Mouse (Mus musculus): ENCODE measurements around the gene Runx3.

Gene Runx3

DNA sequence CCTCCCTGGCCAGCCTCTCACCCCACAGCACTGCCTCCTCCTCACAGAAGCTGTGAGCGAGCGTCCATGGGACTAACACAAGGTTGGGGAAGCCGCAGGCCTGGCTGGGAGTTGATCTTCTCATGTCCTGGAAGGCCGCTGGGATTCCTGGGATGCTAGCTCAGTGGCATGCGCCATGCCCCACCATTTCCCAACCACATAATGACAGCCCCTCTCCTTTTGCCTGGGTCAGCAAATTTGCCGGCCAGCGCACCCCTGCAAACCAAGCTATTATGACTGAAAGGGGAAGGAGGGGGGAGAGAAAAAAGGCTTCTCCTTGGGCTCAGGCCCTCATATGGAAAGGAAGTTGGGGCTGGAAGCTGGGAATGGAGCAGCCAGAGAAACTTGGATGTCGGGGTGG is 6.8 kb upstream of the Runx3 start:
- DNase-seq (ENCODE audit: low read depth, low spot score) = no peak

DNA sequence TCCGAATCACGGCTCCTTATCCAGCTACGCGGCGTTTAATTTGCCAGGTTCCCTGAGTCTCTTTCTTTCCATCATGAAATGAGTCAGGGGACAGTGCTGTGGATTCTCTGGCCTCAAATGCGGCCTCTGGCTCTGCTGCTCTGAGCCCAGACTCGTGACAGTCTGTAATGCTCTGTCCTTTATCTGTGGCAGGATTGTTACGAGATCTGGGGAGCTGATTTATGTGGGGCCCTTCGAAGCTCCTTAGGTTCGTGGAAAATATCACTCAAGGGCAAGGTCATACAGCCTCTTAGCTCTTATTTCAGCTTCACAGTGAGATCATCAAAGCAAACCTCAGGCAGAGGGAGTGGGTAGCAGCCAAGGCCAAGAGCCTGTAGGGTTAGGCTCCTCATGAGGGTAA is 6.2 kb upstream of the Runx3 start:
- no peak for DNase-seq (ENCODE audit: low read depth, low spot score)

DNA sequence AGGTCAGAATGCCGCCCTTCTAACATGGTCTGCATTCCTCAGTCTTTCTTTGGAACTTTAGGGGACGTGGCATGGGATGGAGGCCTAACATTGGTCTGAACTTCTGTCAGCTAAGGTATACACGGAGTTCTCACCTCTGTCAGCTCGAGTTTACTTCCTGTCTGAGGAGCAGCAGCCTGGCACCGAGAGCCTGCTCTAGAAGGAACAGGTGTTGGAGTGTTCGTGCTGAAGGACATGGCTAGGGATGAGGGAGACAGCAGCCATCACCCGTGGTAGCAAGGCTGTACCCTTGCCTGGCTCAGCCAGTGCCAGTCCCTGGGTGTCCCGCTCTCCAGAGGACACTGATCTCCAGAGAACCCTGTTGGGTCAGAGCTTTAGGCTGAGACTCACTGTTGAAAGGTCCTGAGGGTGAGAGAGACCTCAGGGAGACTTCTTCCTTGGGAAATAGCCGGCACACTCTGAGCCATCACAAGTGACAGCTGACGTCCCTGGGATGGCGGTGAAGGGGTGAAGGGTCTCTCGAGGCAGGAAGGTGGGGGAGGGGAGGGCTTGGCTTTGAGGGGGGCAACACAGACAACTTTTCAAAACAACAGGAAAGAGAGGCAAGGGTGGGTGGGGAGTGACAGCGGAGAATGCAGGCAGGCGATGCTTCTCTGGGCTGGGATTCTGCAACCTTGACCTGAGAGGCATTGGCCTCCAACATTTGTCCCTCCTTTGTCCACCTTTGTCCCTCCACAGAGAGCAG is 4.9 kb upstream of the Runx3 start:
- no peak for DNase-seq (ENCODE audit: low read depth, low spot score)

DNA sequence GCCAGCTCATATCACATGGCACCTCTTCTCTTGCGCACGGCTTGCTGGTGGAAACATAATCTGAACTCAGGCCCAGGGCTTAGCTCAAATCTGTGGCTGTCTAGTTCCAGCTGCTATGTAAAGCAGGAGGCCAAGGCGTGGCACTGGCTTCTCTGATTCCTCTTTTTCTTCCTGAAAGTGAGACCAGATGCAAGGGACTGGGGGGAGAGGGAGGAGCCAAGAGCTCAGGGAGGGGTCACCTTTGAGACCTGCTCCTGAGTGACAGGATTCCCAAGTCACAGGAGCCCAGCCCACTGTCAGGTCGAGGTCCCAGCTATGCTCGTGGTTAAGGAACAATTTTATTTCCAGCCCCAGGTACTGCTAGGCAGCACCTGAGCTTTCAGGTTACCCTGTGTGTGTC is 4.1 kb upstream of the Runx3 start:
- no peak for DNase-seq (ENCODE audit: low read depth, low spot score)

DNA sequence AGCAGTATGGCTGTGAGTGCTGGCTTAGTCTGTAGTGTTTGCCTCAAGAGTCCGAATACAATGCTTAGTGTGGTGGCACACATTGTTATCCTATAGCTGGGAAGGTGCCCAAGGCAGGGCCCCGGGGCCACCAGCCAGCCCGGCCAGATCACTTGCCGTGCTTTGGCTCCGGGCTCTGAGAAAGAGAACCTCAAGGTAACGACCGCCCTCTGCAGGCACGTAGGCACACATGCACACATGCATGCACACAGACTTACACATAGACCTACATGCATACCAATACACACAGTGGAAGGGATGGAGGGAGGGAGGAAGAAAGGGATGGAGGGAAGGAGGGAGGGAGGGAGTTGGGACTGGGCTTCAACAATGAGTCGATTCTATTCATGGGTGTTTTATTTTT is 2.6 kb upstream of the Runx3 start:
- DNase-seq (ENCODE audit: low read depth, low spot score) = no peak

DNA sequence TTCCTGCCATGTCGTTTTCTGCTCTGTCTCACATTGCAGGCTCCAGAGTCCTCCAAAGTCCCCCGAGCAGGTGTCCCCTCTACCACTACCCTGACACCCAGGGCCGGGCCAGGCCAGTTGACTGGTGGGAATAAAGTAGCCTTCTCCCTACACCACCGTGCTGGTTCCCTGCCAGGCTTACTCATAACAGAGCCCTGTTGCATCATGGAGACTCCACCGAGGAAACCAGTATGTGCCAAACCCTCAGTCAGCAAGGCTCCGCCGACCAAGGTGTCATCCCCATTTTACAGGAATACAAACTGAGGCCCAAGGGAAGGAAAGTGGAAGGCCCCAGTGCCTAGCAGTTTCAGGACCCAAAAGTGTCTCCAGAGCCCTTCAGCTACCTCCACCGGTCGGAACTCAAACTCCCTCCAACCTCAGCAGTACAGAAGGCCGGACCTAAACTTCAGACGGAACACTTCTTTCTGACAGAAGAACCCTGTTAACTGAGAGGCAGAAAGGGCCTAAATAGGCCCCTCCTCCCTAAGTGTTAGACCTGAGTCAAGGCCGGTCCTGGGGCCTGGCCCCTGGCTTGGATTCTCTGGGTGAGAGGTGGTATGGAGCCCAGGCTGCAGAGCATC is 1.5 kb upstream of the Runx3 start:
- DNase-seq (ENCODE audit: low read depth, low spot score) = no peak

DNA sequence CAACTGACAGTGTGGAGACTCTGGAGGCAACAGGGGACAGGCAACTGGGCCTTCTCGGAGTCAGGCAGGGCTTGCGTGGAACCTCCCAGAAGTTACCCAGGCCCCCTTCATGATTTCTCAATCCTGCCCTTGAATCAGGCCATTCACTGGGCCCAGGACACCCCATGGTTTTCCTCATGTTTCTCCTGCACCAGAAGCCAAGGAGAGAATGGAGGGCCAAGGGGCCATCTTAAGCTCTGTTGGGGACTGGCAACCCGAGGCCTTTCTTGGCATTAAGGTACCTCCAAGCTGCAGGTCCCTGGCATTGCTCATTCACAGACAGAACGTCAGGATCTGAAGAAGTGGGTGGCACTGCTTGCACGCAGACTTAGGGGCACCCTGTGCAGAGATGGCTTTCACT is 3.3 kb downstream of the Runx3 start:
- no peak for DNase-seq (ENCODE audit: low read depth, low spot score)

DNA sequence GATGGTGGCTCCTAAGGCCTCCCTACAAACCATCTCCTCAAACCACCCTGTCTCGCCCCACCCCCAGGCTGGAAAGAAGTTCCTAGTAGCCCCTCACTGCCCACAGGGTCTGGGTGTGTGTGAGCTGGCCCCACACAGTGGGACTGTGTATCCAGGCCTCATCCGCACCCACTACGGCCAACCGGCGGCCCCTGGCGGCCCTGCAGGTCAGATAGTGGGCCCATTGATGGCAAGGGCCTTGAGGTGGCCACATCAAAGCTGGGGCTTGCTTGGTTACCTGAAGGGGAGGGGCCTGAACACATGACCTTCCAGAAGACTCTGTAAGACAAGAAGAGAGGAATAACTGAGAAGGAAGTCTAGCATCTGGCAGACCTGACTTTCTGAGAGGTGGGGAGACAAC is 4.3 kb downstream of the Runx3 start:
- no peak for DNase-seq (ENCODE audit: low read depth, low spot score)

DNA sequence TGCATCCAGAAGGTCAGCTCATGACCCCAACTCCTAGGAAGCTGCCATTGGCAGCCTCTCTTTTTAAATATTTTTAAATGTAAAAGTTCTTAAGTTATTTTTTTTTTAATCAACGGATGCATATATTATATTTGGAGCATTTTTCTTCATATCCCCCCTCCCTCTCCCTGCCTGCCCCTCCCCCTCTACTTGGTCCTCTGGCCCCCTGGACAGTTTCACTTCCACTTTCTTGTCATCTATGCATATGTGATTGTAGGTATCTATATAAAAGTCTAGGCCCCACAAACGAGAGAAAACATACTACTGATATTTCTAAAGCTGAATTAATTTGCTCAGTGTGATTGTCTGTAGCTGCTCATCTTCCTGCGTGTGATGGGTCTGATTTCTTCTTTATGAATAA is 4.7 kb downstream of the Runx3 start:
- DNase-seq (ENCODE audit: low read depth, low spot score) = no peak

DNA sequence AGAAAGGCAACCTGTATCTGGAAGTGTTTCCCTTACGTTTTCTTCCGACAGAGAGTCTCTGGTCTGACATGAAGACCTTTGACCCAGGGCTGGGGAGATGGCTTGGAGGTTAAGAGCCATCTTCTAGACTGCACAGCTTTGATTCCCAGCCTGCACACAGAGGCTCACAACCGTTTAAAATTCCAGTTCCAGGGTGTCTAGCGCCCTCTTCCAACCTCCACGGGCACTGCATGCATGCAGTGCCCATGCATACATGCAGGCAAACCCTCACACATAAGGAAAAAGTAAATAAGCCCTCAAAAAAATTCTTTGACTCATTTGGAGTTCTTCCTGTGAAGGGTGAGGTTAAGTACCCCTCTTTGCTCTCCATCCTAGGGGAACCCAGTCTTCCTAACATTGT is 5.9 kb downstream of the Runx3 start:
- no peak for DNase-seq (ENCODE audit: low read depth, low spot score)

DNA sequence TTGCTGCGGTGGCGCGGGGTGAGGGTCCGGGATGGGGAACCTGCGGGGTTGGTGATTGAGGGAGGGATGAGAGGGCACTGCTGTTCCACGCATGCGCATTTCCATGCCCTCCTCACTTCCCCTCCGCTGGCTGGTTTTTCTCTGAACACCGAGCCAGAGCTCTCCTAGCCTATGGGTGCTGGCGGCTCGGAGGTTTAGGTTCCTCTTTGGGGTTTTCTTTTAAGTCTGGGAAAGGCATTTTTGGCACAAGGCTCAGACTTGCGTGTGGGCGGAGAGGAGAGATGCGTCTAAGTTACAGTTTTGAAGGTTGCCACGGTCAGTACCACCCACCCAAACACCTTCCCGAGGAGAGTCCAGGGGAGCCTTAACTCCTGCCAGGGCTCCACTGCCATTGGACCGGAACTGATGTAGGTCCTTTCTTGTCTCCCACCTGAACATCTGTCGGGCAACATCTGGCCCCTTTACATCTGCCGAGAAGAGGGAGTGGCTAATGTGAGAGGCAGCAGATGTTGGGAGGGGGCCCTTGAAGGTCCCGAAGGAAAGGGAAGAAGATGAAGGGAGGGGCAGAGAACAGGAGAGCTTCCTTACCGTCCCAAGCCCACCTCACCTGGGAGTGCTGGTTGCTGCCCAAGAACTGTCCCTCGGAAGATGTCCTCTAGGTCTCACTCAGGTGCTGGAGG is 8.5 kb downstream of the Runx3 start:
- DNase-seq (ENCODE audit: low read depth, low spot score) = no peak

DNA sequence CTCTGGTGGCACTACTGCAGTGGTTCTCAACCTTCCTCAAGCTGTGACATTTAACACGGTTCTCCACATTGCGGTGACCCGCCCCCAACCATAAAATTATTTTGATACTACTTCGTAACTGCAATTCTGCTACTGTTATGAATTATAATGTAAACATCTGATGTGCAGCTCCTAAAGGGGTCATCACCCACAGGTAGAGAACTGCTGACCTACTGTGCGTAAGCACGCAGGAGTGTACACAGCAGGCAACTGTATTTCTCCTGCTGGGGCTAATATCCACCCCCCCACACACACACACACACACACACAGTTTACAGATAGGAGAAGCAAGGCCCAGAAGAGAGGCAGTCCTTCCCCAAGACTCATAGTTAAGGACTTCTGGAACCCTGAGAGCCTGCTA is 9.7 kb downstream of the Runx3 start:
- no peak for DNase-seq (ENCODE audit: low read depth, low spot score)

DNA sequence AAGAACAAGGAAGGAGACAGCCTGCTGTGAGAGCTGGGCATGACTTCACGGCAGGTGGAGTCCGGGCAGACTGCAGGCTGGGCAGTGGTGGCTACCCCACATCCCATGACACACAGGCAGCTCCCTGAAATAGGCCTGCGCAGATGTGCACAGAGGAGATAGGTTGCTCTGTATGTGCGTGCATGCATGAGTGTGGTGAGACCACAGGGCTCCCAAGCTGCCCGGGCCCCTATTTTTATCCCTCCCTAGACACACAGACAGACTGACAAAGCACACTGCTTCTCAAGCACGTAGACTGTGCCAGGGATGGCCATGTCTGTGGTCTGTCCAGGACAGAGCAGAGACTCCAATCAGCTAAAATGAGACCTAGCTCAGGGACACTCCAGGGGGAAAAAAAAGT is 10.7 kb downstream of the Runx3 start:
- no peak for DNase-seq (ENCODE audit: low read depth, low spot score)

DNA sequence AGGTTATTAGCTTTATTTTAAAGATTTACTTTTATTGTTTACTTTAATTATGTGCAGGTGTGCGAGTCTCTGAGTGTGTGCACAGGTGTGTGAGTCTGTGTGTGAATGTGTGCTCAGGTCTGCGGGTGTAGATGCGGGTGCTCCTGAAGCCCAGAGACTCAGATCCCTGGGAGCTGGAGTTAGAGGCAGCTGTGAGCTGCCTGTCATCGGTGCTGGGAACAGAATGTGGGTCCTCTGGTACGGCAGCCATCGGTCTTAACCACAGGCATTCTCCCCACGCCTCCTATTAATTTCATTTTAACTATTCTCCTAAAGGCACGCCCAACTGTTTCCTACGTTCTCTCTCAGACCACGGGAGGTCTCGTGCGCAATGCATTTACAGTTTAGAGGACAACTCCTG is 12.3 kb downstream of the Runx3 start:
- DNase-seq (ENCODE audit: low read depth, low spot score) = no peak

DNA sequence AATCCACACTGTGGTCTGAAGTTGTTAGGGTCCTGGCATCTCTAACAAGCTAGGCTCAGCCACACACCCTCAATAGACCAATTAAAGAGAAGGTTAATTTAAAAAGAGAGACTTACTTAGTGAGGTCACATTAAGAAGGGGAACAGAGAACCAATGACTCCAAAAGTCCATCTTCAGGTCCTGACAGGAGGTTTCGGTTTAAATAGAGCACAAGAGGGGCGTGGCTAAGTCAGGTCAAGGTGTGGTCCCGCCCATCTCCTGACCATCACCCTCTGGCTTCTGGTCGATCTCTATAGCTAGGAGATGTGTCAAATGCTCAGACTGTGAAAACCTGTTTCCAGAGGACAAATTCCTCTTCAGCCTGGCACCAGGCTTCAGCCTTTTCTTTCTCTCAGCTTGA is 13.3 kb downstream of the Runx3 start:
- no peak for DNase-seq (ENCODE audit: low read depth, low spot score)

DNA sequence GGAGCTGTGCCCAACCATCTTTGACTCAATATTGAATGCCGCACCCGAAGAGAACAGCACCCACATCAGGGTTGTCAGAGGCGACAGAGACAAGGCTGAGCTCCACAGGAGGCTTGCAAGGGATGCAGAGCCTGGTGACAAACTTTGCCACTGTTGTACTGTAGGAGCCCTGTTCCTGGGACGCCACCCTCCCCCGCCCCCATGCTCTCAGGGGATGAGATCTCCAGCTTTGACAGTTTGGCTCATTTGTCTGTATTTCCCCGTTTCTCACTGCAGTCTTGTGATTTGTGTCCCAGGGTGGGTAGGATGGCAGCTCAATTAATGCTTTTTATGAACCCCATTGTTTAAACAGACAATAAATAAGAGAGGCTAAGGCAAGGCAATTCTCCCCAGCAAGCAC is 14.9 kb downstream of the Runx3 start:
- DNase-seq (ENCODE audit: low read depth, low spot score) = no peak

DNA sequence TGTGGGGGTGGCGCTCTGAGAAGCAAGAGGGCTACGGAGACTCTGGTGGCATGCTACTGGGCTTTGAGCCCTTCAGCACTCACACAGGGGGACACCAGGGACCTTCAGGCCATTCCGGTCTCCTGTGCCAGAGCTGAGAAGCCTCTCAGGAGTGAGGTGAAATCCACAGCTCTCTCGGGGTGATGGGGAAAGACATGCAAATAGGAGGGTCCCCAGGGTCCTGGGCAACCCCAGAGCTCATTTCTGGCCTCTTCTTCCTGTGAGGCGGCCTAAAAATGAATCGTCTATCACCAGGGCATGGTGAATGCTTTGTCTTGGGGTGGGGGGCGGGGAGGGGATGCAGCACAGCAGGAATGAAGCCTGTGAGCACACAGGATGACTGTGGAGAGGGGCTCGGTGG is 15.8 kb downstream of the Runx3 start:
- DNase-seq (ENCODE audit: low read depth, low spot score) = no peak

DNA sequence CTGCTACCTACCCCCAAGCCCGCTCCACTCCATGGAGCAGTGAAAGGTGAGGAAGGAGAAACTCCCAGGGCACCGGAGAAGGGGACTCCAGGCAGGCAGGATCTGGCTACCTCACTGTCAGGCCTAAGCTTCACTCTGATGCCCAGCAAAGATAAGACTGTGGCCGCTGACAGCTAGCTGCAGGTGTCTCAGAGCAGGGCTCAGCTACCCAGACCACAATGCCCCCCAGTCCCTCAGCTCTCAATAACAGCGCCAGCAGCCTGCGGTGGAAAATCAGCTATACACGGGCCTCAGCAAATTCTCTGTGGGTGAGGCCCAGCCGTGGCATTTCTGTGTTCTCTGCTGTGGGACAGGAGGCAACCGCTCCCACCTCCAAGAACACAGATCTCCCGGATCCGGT is 16.2 kb downstream of the Runx3 start:
- no peak for DNase-seq (ENCODE audit: low read depth, low spot score)

DNA sequence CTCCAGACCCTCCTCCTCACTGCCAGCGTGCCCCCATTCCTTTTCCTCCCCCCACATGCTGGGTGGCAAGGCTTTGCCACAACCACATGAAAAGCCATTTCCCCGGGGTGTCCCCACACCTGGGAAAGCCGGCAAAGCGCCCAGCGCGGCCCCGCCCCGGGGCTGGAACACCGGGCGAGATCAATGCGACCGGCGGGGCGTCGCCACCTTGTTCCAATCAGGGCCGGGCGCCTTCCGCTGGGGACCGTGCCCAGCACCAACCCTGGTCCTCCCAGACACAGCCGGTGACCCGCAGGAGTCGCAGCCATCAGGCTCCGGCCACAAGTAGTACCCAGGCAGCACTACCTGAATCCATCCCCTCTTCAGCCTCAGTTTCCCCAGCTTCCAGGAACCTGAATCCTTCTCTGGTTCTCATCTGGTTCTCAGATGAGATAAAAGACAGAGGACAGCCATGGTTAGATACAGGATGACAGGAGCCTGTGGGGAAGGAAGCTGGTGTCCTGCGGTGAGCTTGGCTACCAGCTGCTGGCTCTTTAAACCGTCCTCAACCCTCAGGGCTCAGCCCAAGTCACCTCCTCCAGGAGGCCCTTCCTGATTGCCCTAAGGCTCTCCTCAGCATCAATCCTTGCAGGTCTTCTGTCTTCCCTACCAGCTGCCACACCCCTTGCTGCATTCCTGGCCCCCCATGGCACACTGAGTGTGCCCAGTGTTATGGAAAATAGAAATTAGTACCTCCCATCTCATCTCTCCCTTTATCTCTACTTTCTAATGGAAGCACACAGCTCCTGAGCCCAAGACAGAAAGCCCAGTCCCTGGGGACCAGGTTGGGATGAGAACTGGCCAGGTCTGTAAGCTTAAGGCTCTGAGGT is 20.4 kb downstream of the Runx3 start:
- no peak for DNase-seq (ENCODE audit: low read depth, low spot score)

DNA sequence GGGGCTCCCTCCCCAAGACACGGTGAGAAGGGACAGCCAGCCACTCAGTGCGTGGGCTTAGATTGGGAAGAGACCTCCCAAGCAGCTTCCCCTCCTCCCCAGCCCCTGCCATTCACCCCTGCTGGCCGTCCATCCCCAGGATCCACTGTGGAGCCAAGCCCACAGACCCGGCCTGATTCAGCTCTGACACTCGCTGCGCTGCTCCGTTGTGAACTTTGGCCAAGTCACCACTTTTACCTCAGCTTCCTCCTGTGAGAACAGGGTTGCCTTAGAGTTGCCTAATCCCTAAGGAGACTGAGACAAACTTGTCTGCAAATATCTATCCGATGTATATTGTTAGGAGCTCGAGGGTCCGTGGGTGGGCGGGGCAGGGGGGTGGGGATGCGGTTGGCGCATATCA is 21.3 kb downstream of the Runx3 start:
- DNase-seq (ENCODE audit: low read depth, low spot score) = no peak

DNA sequence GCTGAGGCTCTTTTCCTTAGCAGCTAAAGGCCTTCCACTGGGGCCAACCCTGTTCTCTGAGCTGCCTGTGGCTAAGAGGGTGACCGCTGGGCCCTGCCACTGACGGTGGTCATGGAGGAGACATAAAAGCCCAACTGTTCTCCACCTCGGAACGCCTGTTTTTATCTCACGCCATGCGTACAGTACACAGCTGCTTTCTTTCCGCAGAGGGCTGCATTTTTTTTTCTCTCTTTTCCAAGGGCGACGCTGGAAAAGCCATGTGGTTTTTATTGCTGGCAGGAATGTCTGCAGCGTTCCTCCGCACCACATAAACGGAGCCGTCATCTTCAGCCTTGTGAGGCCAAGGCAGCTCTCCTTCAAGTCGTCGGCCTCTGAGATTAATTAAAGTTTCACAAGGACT is 26.3 kb downstream of the Runx3 start:
- no peak for DNase-seq (ENCODE audit: low read depth, low spot score)

DNA sequence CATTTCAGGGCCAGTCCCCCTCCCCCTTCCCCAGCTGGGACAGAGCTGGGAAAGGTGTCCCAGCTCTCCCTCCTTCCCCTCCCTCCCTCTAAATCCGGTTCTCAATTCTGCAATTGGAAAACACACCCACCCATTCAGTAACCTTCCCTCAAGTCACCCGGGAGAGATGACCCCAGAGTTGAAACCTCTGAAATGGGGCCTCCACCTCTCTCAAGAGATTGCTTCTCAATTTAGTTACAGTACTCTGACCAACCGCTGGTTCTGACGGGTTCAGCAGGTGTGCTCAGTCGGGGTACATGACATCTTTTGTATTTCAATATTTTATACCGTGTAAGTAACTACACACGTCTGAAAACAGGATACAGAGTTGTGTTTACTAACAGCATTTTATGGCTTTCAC is 28.2 kb downstream of the Runx3 start:
- no peak for DNase-seq (ENCODE audit: low read depth, low spot score)
